Mouse (Mus musculus): Measurements from ENCODE around the gene Defb43. TPM values are rescaled to one million over a fixed set of nuclear protein-coding genes. Genes with fewer than 3 reads are reported as not detected.
A peak's percentile ranks its signal among the peaks of the same experiment; 100 is the strongest.

Gene Defb43
- polyA plus RNA-seq (2015; fragmentation: Nextera tagmentation; extraction: Ambion mirVana) = not detected in 2 replicates

DNA sequence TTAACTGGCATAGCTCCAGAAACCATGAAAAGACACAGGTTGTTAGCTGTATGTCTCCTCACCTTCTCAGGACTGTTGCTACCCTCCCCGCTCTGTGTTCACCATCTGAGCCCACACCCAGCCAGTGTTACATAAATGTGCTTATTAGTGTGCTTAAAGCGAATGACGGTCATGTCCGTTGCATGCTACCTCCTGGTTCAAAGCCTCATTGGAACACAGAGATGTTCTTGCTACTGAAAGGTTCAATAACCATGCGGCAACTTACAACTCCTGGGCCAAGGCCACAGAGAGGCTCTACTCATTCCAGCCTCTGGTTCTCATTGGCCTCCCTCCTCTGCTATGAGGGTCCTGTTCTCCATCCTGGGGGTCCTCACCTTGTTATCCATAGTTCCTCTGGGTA, at the start of gene Defb43:
Gene Defb43, plus strand, starts transcription at position 301 of the 400 bp plus-strand sequence.
- Histone ChIP-seq H3K4me2 (replicated peaks; ENCODE audit: low read depth) (no peak within 1 kb of the TSS), H3K27me3 (ENCODE audit: control insufficient read depth, insufficient read depth, low read length) (no peaks in the 10 kb centered on the region), H3K9ac (ENCODE audit: low read length) (no peak within 1 kb of the TSS), H3K9me3 (ENCODE audit: control insufficient read depth, low read length) (0 out of 2 replicates have a peak, but pooled peaks cover 2% of the 10 kb centered on the region), H3K4me3 (ENCODE audit: low read depth, low read length) (no peak within 1 kb of the TSS), H3K4me1 (replicated peaks; ENCODE audit: control insufficient read depth, insufficient read depth) (no peaks in the 10 kb centered on the region), H3K36me3 (ENCODE audit: control insufficient read depth, insufficient read depth, low read length) (no peaks in the 10 kb centered on the region), H3K27ac (replicated peaks) (no peak within 1 kb of the TSS)
- WGBS = 92% methylated on average over 5 of the region's 5 CpGs
- ATAC-seq (ENCODE audit: low FRiP score, low TSS enrichment) = no peak
- TF ChIP-seq CTCF (IDR thresholded peaks at IDR 0.05; ENCODE audit: low read depth) (no peak), EP300 (optimal IDR thresholded peaks at IDR 0.05) (no peak)
- DNase-seq (ENCODE audit: low spot score) = no peak

DNA sequence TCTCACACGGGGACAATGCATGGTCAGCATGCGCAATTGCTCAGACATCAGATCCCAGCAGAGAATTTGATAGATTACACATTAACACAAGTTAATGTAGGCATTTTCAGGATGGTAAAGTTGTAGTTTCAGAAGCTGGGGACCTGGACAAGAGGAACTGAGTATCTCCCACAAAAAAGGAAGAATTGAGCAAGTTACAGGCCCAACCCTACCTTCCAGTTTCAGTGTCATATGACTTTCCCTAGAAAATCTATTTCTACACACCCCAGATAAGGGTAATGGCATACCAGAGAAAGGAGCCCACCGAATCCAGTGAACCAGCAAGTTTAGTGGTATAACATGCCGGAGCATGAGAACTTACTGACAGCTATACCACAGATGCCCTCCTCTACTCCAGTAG, 47.9 kb upstream of the Defb43 start:
- Histone ChIP-seq H3K27me3 (ENCODE audit: control insufficient read depth, insufficient read depth, low read length) (no peaks in the 10 kb centered on the region), H3K4me1 (replicated peaks; ENCODE audit: control insufficient read depth, insufficient read depth) (no peaks in the 10 kb centered on the region), H3K4me2 (replicated peaks; ENCODE audit: low read depth) (no peak overlapping the region), H3K9ac (ENCODE audit: low read length) (no peak overlapping the region), H3K27ac (replicated peaks) (no peak overlapping the region), H3K36me3 (ENCODE audit: control insufficient read depth, insufficient read depth, low read length) (no peaks in the 10 kb centered on the region), H3K4me3 (ENCODE audit: low read depth, low read length) (no peak overlapping the region), H3K9me3 (ENCODE audit: control insufficient read depth, low read length) (no peaks in the 10 kb centered on the region)
- ATAC-seq (ENCODE audit: low FRiP score, low TSS enrichment) (no peak), DNase-seq (ENCODE audit: low spot score) (no peak)
- WGBS = 90% methylated on average over 4 of the region's 4 CpGs
- TF ChIP-seq CTCF (IDR thresholded peaks at IDR 0.05; ENCODE audit: low read depth) = no peak
- no peak for TF ChIP-seq EP300 (optimal IDR thresholded peaks at IDR 0.05)

DNA sequence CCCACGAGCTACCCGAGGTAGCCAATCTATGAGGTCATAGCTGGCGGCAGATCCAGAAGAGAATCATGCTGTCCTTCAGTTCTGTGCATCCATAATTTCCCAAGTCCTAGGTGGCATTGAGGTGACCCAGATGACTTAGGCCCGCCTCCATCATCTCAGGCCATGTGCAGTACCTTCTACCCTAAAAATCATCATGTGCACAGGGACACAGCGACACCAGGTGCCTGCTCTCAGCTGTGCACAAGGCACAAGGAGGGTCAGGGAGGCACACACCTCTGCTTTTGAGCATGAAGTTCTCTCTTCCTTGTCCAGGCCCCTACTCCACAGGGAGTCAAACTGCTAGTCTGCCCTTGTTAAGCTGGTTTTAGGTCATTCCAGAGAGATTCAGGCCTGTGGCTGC, 46.2 kb upstream of the Defb43 start:
- WGBS = 82% methylated on average over 5 of the region's 5 CpGs
- no peaks in the 10 kb centered on the region for H3K9me3 ChIP-seq (ENCODE audit: control insufficient read depth, low read length)
- no peaks in the 10 kb centered on the region for H3K27me3 ChIP-seq (ENCODE audit: control insufficient read depth, insufficient read depth, low read length)
- H3K4me1 ChIP-seq (replicated peaks; ENCODE audit: control insufficient read depth, insufficient read depth) = no peaks in the 10 kb centered on the region
- ATAC-seq (ENCODE audit: low FRiP score, low TSS enrichment) (no peak), DNase-seq (ENCODE audit: low spot score) (no peak)
- H3K9ac ChIP-seq (ENCODE audit: low read length) = no peak overlapping the region
- no peaks in the 10 kb centered on the region for H3K36me3 ChIP-seq (ENCODE audit: control insufficient read depth, insufficient read depth, low read length)
- H3K4me2 ChIP-seq (replicated peaks; ENCODE audit: low read depth) = no peak overlapping the region
- no peak overlapping the region for H3K4me3 ChIP-seq (ENCODE audit: low read depth, low read length)
- no peak for TF ChIP-seq EP300 (optimal IDR thresholded peaks at IDR 0.05)
- TF ChIP-seq CTCF (IDR thresholded peaks at IDR 0.05; ENCODE audit: low read depth) = peak; percentile 54
- no peak overlapping the region for H3K27ac ChIP-seq (replicated peaks)

DNA sequence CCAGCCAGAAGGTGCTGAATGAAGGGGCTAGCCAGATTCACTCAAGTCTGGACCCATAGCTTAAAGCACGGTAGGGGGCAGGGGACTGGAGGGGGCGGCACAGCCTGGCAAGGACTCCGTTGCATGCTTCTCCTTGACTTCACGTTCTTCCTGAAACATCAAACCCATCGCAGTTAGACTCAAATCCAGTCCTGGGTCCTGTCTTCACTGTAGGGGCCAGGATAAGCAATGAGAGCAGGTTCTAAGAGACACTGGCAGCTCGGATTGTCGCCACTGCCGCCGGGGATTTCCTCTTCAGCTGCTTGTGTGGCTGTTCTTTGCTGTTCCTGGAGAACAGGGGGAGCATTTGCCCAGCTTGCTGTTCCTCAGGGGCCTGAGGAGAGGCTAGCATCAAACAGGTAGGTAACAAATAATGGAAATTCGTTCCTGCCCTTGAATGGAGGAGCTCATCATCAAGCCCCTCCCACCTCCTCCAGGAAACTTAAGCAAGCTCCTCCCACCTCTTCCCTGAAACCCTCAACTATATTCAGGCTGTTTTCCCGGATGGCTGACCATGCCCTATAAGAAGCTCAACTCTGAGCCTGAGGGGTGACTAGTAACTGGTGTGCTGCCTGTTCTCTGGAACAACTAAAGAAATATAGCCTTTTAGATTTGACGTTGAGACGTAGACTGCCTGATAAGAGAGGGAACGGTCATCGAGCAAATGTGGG, 45.6 kb upstream of the Defb43 start:
- no peaks in the 10 kb centered on the region for H3K4me1 ChIP-seq (replicated peaks; ENCODE audit: control insufficient read depth, insufficient read depth)
- H3K27ac ChIP-seq (replicated peaks) = no peak overlapping the region
- H3K4me3 ChIP-seq (ENCODE audit: low read depth, low read length) = peak overlapping the region; percentile 29
- H3K9me3 ChIP-seq (ENCODE audit: control insufficient read depth, low read length) = no peaks in the 10 kb centered on the region
- WGBS = 25% methylated on average over 15 of the region's 15 CpGs
- H3K9ac ChIP-seq (ENCODE audit: low read length) = peak overlapping the region; percentile 24; the same call in 1 of the 2 replicates
- DNase-seq (ENCODE audit: low spot score) = peak; percentile 33
- H3K27me3 ChIP-seq (ENCODE audit: control insufficient read depth, insufficient read depth, low read length) = no peaks in the 10 kb centered on the region
- peak overlapping the region; percentile 52 for H3K4me2 ChIP-seq (replicated peaks; ENCODE audit: low read depth)
- no peaks in the 10 kb centered on the region for H3K36me3 ChIP-seq (ENCODE audit: control insufficient read depth, insufficient read depth, low read length)
- ATAC-seq (ENCODE audit: low FRiP score, low TSS enrichment) = no peak
- no peak for TF ChIP-seq CTCF (IDR thresholded peaks at IDR 0.05; ENCODE audit: low read depth)
- no peak for TF ChIP-seq EP300 (optimal IDR thresholded peaks at IDR 0.05)

DNA sequence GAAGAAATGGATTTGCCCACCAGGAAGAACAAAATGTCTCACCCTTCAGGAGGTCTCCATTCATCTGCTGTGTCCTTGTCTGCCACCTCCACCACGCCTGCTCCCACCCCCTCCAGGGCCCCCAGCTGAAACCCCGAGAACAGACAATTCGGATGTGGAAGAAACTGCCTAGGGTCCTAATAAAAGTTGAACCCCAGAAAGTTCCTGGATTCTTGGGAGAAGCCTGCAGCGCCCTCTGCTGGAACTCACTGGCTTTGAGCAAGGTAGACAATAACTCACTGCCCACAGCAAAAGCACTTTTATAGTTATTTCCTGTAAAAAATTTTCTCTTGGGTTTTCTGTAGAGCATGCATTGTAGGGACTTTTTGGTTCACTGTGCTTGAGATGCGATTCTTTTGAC, 36.5 kb upstream of the Defb43 start:
- ATAC-seq (ENCODE audit: low FRiP score, low TSS enrichment) = no peak
- H3K36me3 ChIP-seq (ENCODE audit: control insufficient read depth, insufficient read depth, low read length) = no peaks in the 10 kb centered on the region
- no peak overlapping the region for H3K4me2 ChIP-seq (replicated peaks; ENCODE audit: low read depth)
- H3K4me1 ChIP-seq (replicated peaks; ENCODE audit: control insufficient read depth, insufficient read depth) = no peaks in the 10 kb centered on the region
- TF ChIP-seq EP300 (optimal IDR thresholded peaks at IDR 0.05) (no peak), CTCF (IDR thresholded peaks at IDR 0.05; ENCODE audit: low read depth) (peak; percentile 80)
- H3K9me3 ChIP-seq (ENCODE audit: control insufficient read depth, low read length) = no peaks in the 10 kb centered on the region
- WGBS = 14% methylated on average over 5 of the region's 5 CpGs
- peak; percentile 66 for DNase-seq (ENCODE audit: low spot score)
- no peak overlapping the region for H3K9ac ChIP-seq (ENCODE audit: low read length)
- no peak overlapping the region for H3K4me3 ChIP-seq (ENCODE audit: low read depth, low read length)
- H3K27ac ChIP-seq (replicated peaks) = no peak overlapping the region
- no peaks in the 10 kb centered on the region for H3K27me3 ChIP-seq (ENCODE audit: control insufficient read depth, insufficient read depth, low read length)

DNA sequence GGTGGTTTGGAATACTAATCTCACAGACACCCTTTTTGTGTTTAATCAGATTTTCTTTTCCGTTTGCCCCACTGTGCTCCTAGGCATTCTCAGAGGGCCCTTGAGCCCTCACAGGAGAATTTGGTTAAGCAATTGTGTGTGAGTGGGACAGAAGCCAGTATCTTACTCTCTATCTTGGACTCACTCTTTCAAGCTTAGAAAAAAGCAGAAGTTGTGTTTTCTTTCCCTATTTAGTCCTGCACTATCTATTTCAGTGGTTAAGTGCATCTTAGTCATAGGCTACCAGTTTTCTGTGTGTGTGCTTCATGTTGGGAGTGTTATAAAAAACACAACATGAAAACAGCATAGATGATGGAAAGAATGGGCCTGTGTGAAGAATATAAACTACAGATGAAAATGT, 31.8 kb upstream of the Defb43 start:
- H3K9ac ChIP-seq (ENCODE audit: low read length) = no peak overlapping the region
- H3K27ac ChIP-seq (replicated peaks) = no peak overlapping the region
- H3K9me3 ChIP-seq (ENCODE audit: control insufficient read depth, low read length) = no peaks in the 10 kb centered on the region
- ATAC-seq (ENCODE audit: low FRiP score, low TSS enrichment) (no peak), DNase-seq (ENCODE audit: low spot score) (no peak)
- H3K27me3 ChIP-seq (ENCODE audit: control insufficient read depth, insufficient read depth, low read length) = no peaks in the 10 kb centered on the region
- H3K4me1 ChIP-seq (replicated peaks; ENCODE audit: control insufficient read depth, insufficient read depth) = no peaks in the 10 kb centered on the region
- no peak overlapping the region for H3K4me3 ChIP-seq (ENCODE audit: low read depth, low read length)
- no peaks in the 10 kb centered on the region for H3K36me3 ChIP-seq (ENCODE audit: control insufficient read depth, insufficient read depth, low read length)
- H3K4me2 ChIP-seq (replicated peaks; ENCODE audit: low read depth) = no peak overlapping the region
- WGBS = 67% methylated on average over 1 of the region's 1 CpGs
- no peak for TF ChIP-seq CTCF (IDR thresholded peaks at IDR 0.05; ENCODE audit: low read depth)
- no peak for TF ChIP-seq EP300 (optimal IDR thresholded peaks at IDR 0.05)

All from stomach, postnatal 0 days (tissue).